Mouse (Mus musculus) urinary bladder, postnatal 10 days (tissue): ENCODE measurements around the gene Primpol.

Experiments
- DNase-seq: peaks from one replicate; pipeline ENCODE4 v3.0.0; 2022; ENCODE audit warnings: low spot score

The Primpol gene

DNA sequence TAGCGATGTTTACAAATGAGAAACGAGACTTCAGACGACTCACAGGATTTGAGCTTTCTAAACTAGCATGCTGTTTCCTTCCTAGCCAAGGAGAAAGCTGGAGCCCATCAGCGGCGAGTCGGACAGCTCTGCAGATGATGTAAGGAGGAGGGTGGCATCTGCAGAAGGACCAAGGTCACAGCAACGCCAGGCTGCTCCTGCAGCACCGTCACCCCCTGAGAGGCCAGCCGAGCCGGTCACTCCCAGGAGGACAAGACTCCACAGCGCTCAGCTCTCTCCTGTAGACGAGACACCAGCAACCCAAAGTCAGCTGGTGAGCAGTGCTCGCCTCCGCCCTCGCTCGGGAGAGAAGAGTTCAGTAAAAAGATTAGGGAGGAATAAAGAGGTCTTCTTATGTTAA lies 54.7 kb downstream of the Primpol start:
- no peak for DNase-seq

DNA sequence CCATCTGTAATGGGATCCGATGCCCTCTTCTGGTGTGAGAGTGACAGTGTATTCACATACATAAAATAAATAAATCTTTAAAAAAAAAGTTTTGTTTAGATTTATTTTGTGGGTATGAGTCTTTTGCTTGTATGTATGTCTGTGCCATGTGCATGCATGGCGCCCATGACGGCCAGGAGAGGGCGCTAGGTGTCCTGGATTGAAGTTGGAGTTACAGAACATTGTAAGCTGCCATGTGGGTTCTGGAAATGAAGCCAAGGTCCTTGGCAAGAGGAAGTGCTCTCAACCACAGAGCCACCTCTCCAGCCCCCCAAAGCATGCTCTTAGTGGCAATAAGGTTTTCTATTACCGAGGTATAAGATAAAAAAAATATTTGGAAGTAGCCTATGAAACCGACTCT lies 57.6 kb downstream of the Primpol start:
- DNase-seq = no peak

DNA sequence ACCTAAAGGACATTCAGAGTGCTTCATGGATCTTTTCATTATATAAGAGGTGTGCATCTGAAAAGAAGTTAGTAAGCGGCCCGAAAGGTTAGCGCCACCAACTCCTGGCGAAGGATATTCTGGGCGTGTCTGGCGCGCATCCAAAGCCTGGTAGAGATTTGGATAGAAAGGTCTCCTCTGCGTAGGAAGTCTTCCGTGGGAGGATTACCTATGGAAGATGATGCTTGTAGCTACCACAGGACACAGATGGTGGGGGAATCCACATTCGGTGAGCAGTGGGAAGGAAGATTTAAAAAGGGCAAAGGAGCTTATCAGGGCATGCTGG lies 64.6 kb downstream of the Primpol start:
- no peak for DNase-seq

DNA sequence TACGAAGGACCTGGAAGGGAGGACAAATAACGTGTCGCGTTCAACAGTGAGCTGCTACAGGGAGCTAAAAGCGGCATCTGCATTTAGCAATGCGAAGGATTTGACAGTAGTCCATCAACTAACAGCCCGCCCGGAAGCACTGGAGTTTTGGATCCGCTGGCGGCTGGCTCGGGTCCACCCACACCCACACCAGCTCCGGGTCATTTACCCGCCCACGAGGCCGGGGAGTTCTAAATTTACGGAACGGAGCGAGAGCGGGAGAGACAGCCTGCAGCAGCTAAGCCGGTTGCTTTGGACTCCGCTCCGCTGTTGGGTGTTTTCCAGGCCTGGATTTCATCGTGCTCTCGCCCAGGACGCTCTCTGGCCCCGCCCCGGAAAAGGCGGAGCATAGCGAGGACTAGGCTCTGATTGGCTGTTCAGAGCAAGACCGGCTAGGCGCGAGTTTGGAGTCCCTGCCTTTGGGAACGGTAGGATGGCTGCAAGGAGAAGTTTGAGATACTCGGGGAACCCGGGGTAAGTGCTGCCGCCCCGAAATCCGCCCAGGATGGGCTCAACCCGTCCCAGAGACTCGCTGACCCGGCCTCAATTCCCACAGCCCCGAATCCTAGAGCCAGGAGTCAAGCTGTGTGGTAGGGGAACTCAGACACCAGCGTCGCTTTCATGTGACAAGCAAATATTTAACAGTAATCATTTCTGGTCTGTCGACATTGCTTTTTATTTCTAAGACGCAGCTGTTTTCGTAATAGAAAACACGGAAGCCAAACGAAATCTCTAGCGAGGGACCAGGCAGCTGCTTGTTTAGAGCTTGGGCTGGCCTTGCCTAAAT lies 65.2 kb downstream of the Primpol start, which contains the start of gene Cenpu:
Gene Cenpu (plus strand): TSS at position 414 of the 826 bp plus-strand sequence.
- peak; percentile 97 for DNase-seq

DNA sequence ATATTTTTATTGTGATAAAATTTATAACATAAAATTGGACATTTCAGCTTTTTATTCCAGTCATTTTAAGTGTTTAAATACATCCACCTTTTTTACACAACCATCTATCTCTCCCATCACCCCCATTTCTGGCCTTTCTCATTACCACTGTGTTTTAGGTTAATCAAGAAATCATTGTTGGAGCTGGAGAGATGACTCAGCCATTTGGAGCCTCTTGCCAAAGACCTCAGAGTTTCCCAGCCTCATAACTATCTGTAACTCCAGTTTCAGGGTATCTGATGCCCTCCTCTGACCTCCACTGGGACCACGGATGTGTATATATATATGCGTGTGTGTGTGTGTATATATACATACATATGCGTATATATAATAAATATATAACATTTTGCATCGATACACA lies 66.0 kb downstream of the Primpol start:
- DNase-seq = no peak

DNA sequence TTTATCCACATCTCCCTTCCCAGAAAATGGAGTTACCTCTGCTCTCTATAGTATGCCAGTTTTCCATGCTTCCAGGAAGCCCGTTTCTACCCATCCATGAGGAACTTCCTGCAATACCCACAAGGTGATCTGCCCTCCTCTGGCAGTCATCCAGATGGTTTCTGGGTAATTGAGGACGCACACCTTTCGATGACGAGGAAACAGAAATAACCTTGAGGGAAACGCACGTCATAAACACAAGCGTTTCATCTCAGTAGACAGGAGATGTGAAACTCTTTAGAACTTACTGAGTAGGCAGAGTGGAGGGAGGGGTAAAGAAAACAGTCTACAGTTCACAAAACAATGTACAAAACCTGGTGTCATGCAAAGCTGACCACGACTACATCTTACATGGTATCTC lies 67.0 kb downstream of the Primpol start:
- DNase-seq = no peak

DNA sequence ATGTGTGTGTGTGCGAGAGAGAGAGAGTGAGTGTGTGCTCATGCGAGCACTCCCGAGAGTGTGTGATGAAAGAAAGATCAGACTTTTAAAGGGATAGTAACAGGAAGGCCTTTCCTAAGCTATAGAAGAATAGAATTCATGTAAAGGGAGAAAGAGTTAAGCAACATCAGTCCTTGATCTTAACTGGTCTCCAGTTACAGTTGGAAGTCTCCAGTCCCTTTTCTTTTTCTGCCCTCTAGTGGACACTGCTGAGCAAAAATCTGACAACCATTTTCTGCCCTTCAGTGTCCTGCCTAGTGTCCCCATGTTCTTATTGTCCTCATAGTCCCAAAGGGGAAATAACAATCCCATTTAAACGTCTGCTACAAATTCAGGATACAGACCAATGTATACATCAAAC lies 69.8 kb downstream of the Primpol start:
- no peak for DNase-seq

DNA sequence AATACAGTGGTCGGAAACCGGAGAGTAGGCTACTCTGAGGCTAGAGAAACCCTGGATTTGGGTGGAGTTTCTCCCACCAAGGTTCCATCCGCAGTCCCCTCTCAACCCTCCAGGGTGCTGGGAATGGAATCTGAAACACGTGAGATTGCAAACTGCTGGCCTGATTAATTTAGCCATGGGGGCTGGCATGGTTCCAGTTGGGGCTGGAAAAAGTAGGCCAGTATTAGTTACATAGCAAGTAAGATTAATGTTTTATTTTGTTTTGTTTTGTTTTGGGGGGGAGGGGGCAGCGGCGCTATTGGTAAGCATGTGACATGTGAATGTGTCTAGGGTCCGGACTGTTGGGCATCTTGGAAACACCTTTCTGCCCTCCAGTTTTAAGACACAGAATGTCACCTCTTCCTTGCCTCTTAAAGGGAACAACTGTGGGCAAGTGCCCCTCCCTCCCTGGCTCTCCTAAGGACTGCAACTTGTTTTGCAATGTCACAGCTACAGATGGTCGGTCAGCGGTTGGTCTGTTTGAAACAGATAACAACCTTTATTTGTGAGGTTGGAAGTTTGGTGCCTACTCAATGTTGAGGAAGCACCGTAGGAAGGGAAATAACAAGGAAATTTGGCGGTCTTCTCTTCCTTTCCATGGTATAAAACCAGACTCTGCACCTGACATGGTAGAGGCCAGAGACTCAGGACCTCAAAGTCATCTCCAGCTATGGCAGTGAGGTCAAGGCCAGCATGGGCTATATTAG lies 70.4 kb downstream of the Primpol start:
- no peak for DNase-seq

DNA sequence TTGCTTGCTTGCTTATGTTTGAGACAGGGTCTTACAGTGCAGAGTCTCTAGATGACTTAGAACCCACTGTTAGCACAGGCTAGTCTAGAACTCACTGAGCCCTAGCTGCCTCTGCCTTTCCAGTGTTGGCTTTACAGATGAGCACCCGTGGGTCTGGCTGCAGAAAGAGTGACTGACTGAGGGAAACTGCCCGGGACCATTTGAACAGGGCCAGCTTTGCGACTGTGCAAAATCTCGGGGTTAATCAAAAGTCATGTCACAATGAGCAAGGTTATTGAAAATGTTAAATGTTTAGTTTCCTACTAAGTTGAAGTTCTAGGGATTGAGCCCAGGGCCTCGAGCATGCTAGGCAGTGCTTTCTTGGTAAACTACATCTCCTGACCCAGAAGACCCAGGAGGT lies 71.2 kb downstream of the Primpol start:
- no peak for DNase-seq

DNA sequence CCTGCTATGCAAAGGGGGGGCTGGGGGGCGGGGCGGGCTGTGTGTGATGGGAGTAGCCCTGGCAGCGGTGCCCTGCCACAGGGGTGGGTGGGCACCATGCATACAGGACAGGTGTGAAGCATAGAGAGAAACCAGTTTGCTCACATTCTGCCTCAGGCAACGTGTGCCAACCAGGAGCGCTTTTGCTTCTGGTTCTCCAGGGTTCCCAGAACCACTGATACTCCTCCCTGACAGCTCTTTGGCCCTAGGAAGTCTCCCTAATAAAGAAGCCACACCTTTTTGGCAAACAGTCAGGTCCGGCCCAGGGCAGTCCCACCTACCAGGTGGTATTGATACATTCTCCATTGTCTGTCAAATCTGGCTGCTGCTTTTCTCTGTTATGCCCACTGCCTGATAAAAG lies 73.3 kb downstream of the Primpol start:
- no peak for DNase-seq

DNA sequence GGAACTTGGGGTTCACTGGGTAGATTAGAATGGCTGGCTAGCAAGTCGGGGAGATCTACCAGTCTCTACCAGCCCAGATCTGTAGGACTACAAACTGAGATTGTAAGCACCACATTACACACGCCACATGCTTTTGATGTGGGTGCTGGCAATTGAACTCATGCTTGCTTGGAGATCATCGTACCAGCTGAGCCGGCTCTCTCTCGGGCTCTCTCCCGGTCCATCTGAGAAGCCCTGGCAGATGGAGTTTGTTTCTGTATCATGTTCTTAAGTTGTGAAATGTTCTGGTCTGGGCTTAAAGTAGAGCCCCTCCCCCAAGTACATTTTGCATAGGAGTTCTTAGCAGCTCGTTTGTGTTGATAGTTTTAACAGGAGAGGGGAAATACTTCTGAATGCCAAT lies 73.8 kb downstream of the Primpol start:
- DNase-seq = no peak

DNA sequence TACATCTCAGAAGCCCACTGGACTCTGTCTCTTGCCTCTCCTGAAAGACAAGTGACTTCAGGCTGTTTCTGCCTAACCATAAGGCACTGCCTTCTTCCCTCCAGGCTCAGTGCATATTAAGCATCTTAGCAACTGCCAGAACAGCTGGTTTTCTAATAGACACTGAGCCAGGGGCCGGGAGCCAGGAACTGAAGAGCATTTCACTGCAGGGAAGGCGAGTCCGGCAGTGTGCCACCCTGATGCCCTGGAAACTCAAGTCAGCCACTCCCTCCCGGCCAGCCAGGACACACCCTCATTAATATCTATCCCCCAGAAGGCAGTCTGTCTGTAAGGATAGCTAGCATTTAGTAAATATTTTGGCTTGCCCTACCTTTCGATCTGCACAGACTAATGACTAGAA lies 77.3 kb downstream of the Primpol start:
- no peak for DNase-seq

DNA sequence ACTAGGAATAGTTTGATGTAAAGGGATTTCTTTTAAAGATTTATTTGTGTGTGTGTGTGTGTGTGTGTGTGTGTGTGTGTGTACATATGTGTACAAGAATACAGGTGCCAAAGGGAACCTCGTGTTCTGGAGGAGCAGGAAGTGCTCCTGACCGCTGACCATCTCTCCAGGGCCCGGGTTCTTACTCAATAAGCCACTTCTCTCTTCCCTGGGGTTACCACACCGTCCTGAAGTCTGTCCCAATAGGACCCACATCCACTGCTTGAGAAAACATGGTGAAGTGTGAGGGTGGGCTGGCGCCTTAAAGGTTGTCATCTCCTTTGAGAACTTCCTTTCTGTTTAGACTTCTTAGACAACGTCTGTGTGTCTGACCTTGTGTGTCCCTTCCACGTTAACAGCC lies 83.1 kb downstream of the Primpol start:
- DNase-seq = no peak

DNA sequence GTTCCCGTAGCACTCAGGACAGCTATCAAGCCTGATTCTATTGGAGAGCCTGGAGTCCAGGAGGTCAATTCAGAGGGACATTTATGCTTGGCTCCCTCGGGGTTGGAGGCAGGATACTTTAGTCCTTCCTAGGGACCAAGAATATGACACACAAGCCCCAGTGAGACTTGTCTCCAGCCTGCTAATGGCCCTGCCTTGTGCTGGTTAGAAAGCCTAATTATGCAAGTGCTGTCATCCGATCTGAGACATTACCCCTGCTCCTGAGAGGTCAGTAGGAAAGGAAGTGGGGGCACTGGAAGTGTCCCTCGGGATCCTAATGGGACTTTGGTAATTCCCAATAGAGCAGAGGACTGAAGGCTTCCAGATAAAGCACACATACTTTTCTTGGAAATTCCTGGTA lies 86.5 kb downstream of the Primpol start:
- no peak for DNase-seq

DNA sequence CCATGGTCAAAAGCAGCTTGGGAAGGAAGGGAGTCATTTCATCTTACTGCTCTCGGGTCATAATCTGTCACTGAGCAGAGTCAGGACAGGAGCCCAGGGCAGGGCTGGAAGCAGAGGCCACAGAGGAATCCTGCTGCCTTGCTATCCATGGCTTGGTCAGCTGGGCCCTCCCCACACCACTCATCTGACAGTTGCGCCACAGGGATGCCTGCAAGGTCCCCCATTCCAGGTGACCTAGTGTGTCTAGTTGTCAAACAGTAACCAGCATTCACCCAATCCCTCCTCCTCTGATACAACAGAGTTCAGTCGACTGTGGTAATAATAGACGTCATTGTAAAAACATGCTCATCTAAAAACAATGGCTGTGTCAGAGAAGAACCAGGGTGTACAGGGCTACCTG lies 87.5 kb downstream of the Primpol start:
- no peak for DNase-seq

DNA sequence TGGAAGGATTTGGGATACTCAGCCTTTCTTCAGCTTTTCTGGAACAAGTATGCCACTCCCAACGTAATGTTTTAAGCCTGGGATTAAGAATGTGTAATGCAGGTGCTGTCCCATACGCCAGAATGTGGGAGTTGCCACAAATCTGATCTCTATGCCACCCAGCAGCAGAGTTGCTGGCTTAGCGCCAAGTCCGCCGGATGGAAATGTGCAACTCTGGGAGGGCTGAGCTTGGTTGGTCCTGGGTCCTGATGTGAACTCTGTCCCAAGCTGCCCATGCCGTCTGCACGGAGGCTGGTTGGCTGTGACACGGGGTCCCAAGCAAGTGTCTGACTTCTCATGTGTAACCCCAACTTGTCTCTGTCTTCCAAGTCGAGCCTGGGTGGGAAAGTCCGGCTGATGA lies 90.2 kb downstream of the Primpol start:
- DNase-seq = no peak

DNA sequence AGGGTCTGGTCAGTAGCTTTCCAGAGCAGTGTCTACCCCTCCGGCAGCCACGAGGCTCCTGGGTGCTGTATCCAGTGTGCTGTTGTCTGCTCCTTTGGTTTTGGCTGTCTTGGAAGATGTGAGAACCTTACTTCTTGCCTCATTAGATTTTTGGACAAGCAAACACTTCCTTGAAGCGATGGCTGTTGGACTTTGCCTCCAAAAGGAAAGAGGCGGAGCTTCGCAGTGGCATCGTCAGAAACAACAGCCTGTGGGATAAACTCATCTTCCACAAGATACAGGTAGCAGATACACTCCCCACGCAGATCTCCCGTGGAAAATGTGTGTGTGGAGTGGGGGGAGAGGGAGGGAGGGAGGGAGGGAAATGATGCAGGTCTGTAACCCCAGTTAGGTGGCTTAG lies 90.9 kb downstream of the Primpol start:
- no peak for DNase-seq
